Mouse (Mus musculus): Measurements from ENCODE around the gene Atp2a3.

The Atp2a3 gene

DNA sequence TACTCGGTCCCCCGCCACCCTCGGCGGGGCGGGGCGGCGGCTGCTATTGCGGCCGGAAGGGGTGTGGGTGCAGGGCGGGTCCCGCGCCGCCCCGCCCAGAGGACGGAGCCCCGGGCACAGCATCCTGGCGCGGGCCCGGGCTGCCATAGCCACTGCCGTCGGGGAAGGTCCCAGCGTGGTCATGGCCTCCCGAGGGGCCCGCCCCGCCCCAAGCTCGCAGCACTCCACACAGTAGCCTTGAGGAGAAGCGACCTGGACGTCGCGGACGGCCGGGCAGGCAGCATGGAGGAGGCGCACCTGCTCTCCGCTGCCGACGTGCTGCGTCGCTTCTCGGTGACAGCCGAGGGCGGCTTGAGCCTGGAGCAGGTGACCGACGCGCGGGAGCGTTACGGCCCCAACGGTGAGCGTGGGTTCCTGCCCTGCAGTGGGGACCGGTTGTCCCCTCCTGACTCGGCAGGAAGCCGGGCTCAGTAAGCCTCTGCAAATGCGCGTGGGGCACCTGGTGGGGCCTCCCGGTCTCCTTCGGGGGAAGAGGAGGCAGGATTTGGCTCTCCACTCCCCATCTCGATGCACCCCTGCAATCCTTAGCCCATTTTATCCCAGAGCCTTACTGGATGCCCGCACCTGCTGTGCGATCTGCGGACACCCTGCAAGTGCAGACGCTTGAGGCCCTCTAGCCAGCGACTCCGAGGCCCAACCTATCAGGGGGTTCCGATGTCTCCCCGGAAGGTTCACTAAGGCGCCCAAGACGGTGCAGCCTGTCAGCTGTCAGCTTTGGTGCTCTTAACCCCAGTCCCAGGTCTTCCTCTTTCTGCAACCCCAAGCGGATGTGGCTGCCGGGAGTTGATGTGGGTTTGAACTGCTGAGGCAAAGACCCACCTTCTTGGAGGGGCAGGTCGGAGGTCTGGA lies at the start of gene Atp2a3:
TSS of gene Atp2a3 (plus strand) at position 98 of the 909 bp plus-strand sequence.
- no peak for DNase-seq (ENCODE audit: low read depth, low spot score)

DNA sequence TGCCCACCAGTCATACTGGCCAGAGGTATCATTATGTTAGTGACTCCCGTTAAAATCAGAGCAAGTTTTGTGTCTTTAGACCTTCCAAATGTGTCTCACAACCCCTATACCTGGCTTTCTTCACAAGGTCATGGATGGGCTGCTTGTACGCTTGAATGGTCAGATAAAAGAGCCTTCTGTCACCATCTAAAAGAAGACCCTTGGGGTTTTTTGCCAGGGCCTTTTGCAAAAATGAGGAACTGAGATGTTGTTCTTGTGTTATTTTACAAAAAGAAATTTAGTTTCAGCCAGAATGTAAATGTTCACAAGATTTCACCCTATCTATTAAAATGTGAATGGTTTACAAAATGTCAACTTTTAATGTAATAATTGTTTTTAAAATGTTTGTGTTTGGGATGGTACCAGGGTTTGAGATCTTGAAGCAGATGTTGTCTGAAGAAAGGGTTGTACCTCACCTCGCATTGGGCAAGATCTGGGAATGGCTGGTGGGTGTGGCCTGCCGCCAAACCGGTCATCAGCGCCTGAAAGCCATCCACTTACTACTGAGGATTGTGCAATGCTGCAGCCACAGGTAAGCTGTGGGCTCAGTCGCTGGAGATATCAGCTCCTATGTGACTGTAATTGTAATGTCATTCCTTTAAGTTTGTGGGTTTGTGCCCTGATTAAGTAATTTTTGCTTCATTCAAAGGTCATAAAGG lies 43.5 kb upstream of the Atp2a3 start:
- no peak for DNase-seq (ENCODE audit: low read depth, low spot score)

DNA sequence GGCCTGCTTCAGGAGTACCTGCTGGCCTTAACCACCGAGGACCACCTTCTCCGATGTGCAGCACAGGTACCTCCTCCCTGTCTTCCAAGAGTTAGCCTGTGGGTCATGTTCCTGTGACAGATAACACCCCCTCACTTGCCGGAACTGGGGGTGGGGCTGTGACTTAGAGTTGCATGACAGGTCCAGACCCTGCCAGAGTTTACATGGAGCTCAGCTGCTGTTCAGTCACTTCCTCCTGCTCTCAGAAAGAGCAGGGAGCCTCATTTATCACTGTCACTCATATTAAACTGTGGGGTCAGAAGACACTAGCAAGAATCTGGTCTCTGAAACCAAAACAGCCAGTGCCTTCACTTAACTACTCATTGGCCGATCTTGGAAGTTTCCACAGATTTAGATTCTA lies 37.9 kb upstream of the Atp2a3 start:
- no peak for DNase-seq (ENCODE audit: low read depth, low spot score)

DNA sequence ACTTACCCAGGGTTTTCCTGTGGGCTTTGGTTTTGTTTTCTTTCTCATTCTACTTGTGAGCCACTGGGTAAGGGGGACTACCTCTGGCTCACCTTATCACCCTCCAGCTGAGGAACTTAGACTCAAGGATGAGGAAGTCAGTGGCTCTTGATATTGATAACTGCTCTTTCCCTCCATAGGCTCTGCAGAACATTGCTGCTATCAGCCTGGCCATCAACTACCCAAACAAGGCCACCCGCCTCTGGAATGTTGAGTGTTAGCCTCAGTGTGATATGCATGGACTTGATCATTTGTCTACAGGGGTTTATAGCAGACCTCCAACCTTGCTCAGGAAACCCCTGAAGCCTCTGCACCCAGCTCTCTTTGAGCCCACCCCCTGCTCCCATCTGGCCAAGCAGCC lies 36.5 kb upstream of the Atp2a3 start:
- DNase-seq (ENCODE audit: low read depth, low spot score), result no peak

DNA sequence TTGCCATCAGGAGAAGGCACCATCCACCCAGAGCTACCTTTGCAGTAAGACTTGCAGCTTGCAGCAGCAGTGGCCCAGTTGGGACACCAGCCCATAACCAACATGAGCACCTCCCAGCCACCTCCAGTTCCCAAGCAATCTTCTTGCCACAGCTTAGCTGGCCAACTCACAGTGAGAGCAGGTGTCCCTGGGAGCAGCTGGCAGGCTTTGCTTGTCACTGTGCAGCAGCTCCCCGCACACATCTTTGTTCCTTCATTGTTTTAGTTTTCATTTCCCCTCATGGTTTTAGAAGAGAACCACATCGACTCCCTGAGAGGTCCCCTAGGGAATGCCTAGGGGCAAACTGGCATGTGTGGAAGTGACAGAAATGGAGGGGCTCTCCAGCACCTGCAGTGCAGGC lies 35.9 kb upstream of the Atp2a3 start:
- DNase-seq (ENCODE audit: low read depth, low spot score), result no peak

DNA sequence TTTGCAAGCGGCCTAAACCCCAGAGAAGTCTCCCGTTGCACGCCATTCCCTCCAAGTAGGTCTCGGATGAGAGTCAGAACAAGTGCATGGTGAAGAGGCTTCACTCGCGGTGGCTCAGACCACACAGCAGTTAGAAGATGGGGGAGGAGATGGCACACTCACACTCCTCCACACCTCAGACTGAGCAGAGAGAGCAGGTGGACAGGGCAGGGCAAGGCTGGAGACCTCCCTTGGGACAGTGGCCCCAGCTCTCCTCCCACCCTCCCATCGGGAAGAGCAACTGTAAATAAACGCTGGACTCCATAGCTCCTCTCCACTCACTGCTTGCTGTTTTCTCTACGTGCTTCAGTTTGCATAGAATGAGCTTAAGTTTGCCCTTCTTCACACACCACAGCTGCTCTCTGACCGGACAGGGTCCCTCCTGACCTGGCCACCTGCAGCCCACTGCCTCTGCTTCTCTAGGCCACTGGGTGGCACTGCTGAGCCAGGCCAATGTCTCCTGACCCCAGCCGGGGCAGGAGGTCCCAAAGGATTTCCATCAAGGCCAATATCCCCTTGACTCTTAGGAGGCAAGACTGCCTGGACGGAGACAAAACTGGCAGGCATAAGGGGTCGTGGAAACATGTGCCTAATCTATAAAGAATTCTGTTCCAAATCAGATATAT lies 34.6 kb upstream of the Atp2a3 start:
- DNase-seq (ENCODE audit: low read depth, low spot score), result peak; percentile 37

DNA sequence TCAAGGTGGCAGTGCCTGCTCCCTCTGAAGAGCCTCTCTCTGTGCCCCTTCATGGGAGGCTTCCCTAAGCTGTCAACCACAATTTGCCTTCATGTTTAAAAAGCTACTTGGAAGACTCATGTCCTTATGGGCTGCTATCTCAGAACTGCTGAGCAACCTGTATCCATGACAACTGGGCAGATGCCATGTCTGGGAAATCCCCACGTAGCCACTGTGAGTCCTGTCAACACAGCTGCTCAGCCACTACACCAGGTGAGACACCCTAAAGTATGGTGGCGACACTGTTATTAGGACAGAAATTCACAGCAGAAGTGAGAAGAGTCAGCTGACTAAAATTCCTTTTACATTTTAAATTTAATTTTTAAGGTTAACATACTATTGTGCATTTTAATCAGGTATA lies 32.5 kb upstream of the Atp2a3 start:
- no peak for DNase-seq (ENCODE audit: low read depth, low spot score)

DNA sequence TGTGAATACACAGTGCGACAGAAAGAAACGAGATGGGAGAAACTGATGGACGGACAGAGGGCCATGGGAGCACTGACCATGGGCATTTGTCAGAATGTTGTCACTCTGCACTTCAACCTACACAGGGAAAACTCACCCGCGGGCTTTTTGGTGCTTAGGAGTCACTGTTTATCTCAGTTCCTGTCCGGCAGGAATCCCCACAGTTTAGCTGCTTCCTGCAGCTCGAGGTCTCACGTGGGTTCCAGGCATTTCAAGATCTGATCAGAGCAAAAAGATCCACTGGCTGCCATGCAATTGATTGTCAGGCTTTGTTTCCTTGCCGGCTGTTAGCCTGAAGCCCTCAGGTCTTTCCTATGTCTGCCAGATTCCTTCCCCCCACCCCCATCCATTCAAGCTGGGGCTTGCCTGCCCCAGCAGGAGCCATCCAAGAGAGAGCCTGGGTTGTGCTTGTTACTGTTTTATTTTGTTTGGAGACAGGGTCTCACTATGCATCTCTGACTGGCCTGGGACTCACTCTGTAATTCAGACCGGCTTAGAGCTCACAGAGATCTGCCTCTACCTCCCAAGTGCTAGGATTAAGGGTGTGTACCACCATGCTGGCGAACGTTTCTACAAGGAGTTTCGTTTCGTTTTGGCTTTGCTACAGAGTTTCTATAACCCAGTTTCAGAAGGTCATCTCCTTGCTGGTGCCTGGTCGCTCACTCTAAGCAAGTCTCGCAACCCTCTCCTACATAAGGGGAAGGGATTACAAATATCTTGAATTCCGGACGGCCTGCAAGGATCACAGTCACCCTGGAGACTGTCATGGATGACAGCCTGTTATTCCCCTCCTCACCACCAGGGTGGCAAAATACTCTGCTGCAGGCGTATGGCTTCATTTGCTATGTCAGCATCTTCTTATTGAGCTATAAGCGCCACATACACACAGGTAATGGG lies 20.5 kb upstream of the Atp2a3 start:
- DNase-seq (ENCODE audit: low read depth, low spot score), result no peak

DNA sequence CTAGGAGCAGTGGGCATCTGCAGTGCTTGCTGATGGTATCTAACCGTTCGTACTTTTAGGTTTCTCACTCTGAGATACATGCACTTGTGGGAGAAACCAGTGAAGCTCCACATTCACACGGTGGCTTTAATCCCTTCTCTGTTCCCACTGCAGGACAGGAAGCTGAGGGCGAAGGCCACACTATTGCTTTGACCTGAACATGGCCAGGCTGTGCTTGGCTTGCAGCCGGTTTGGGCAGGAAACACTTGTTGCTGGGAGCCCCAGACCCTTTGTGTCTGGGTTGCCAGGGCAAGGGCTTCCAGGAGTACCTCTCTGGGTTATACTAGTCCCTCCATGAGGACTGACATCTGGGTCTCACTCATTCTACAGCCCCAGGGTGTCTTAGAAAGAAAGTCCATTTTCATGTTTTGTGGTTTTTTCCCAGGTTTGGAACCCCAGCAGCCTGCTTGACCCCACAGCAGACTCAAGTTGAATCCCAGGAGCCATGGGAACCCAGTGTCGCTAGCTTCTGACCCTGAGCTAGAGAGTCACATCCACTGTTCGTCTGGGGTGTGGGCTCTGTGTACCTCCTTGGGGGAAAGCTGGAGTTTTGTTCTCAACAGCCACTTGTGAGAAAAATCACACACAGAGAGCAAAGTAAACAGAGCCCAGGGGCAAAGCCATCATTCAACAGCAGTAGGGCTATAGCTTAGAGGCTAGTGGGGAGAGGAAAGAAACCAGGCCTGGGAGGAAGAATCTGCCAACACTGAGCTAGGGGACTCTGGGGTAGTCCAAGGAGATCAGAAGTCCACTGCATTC lies 15.8 kb upstream of the Atp2a3 start:
- DNase-seq (ENCODE audit: low read depth, low spot score), result no peak

DNA sequence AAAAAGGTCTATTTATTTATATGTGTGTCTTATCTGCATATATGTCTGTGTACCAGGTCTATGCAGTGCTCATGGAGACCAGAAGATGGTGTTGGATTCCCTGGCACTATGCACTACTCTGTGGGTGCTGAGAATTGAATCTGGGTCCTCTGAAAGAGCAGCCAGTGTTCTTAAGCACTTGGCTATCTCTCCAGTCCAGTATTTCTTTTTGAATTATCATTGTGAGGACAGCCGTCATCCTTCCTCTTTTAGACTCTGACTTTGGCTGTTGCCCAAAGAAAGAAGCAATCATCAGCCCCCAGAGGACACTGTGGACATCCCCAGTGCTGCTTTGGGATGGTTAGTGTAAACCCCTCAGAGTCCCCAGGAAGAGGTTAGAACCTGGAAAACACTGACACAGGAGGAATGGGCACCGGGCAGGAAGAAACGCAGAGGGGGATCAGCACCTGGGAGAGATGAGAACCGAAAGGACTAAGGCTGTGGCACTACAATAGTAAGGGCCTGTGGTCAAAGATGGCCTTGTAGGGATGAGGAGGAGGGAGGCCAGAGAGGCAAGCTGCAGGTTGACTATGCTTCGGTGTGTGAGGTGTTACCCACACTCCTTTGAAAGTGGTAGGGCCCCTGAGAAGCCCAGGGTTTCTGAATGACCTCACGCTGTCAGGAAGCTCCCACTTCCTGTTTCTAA lies 15.0 kb upstream of the Atp2a3 start:
- no peak for DNase-seq (ENCODE audit: low read depth, low spot score)

DNA sequence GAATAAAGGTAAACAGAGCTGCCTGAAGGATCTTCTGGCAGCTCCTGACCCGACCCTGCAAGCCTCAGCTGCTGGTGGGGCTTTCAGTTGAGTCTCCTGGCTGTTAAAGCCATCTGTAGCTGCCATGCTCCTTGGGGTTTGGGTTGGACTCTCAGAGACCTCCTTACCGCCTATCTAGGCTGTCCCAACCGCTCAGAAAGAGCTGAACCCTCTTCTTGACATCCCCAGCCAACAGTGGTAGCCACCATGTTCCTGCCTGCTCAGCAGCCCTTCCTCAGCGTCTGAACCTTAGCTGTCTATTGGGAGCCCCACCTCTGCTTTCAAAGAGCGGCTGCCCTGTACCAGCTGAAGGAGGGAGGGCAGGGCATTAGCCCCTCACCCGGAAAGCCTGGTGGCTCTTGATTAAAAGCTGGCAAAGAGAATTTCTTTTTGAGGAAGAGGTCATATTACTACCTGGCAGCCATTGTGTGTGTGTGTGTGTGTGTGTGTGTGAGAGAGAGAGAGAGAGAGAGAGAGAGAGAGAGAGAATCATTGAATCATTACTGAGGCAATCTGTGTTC lies 14.3 kb upstream of the Atp2a3 start:
- no peak for DNase-seq (ENCODE audit: low read depth, low spot score)

DNA sequence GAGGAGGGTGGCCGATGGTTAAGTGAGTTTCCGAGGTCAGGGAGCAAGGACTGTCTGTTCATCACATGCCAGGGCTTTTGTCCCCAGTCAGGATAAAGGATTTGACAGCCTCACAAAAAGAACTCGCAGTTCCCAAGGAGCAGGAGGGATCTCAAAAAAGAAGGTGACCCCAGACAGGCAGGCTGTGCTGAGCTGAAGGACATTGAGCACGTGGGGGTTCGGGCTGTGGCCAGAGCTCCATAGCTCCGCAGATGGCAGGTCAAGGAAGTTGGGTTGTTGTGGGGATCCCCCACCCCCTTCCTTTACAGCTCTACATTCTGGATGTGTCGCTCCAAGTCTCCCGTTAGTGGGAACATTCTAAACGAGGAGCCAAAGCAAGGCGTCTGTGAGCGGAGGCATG lies 13.1 kb upstream of the Atp2a3 start:
- DNase-seq (ENCODE audit: low read depth, low spot score), result no peak

DNA sequence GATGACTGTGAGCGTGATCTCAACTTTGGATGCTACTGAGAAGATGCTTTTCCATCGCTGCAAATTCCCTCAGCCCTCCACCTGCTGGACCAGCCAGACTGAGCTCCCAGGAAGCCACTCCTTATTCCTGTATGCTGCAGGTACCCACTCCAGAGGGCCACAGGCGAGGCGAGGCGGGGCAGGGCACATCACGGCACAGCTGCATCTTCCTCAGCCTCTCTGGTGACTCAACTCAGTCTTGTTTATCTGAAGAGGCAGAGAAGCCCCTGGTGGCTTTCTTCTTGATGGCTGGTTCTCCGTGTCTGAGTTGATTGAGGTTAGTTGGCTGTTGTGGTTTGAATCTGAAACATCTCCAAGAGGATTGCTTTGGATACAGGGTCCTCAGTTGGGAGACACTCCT lies 12.7 kb upstream of the Atp2a3 start:
- no peak for DNase-seq (ENCODE audit: low read depth, low spot score)

DNA sequence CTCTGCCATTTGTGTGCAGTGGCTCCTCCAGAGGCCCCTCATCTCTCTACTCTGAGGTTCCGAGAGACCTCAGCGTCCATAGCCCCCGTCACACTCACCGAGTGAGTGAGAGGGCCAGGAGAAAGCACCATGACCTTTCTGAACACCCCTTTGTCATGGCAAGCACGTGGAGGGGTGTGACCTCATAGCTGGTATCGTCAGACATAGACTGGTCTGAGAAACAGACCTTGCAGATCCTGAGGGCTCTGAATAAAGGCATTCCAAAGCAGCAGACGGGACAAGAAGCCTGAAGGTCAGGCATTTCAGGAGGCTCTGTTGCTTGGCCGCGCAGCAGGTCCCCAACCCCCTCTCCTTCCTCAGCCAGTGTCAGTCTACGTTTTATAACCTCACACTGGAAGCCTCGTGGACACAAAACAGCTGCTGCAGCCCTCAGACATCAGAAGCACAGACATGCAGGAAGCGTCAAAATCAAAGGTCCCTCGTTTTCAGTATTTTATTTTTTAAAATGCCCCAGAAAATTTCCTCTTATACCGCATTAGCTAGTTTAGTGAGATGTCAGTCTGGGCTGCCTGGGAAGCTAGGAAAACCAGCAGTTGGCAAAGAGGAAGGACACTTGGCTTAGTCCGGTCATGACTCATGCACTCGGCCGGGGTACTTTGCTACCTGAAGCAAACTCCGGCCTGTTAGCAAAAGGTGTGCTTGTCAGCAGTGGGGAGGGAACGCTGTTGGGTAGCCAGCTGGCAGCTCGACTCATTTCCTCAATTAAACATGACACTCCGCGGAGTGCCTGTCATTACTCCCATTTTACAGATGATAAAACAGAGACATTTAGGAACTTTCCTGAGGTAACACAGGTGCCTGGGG lies 9.6 kb upstream of the Atp2a3 start:
- DNase-seq (ENCODE audit: low read depth, low spot score), result no peak

DNA sequence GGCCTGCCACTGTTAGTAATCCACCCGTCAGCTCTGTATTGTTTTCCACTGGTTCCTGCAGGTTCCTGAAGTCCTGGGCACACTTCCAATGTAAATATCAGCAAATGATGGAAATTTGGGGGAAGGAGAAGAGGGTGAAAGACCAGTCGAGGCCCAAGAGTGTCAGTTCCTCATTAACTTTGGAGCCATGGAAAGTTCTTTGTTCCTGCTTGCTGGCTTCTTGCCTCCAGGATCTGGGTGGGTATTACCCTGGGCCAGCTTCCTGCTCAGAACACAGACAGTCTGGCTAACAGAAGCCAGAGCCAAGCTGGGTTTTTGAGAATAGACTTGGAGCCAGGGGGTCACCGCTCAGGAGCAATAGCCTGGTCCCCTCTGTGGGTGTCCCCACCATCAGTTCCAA lies 8.7 kb upstream of the Atp2a3 start:
- DNase-seq (ENCODE audit: low read depth, low spot score), result no peak

DNA sequence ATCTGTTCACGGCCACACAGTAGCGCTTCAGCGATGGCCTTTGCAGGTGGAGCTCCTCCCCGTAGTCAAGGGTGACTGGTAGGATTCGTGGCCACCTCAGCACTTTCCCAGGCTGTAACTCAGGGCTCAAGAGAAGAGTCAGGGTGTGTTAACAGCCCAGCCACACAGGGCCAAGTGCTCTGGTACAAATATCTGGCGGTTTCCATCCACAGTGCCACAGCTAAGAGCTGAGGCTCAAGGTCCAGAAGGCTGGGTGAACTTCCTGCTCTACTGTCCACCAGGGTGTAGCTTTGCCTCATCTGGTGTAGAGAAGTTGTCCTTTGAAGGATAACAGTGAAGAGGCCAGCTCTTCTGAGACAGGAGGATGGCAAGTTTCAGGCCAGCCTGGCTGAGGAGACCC lies 8.3 kb upstream of the Atp2a3 start:
- no peak for DNase-seq (ENCODE audit: low read depth, low spot score)

DNA sequence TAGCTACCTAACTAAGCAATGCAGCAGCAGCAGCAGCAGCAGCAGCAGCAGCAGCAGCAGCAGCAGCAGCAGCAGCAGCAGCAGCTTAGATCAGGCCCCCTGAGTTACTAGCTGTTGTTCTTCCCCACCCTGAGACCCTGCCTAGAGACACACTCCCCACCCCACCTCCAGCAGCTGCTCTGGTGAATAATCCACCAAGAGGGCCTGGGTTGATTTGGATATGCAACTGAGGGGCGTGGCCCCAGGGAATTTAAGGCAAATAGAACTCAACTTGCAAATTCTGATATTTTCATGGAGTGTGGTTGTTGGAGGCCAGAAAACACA lies 7.9 kb upstream of the Atp2a3 start:
- DNase-seq (ENCODE audit: low read depth, low spot score), result no peak

DNA sequence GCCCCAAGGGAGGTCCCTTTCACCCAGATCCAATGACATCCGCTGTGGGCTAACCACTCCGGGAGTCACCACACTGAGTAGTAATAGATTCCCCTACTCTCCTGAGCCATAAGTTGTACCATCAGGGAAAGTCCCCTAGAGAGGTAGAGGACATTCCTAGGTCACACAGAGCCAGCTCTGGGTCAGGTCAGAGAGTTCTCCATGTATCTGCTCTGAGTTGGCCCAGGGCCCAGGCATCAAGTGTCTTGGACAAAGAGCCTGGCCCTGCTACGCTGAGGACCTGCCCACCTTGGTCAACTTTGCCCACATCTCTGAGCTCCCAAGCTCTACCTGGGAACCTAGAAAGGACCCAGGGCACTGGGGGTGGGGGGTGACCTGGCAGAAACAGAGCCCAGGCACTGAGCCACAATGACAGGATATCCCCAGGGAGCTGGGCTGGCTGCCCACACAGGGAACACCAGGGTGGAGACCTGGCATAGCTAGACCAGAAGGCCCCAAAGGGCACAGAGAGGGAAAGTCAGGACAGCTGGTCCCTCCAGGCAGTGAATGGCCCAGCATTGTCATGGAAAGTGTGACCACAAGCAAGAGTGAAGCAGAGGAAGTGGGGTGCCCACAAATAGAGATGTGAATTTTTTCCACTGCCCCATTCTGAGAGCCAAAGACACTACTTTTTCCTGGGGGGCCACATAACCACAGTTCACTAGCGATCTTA lies 7.4 kb upstream of the Atp2a3 start:
- DNase-seq (ENCODE audit: low read depth, low spot score), result no peak
